Mouse (Mus musculus): ENCODE data around the gene Limch1.

- no peak for TF ChIP-seq CHD2 (IDR thresholded peaks at IDR 0.05; ENCODE audit: low read depth, low read length)
- TF ChIP-seq ZNF384 (IDR thresholded peaks at IDR 0.05; ENCODE audit: low read depth, low read length) = no peak
These were observed 136.3 kb downstream of the Limch1 start for GRCm38 (mm10) chr5:66881901-66882341.
